Mouse (Mus musculus) megakaryocyte progenitor cell, adult 5-6 weeks (primary cell): ENCODE data around the gene Aarsd1. TPM values are rescaled to one million over a fixed set of nuclear protein-coding genes. Genes with fewer than 3 reads are reported as not detected.
"Not testable (repeated sequence)": the region's sequence is repeated elsewhere in the genome, so short reads cannot be mapped to it uniquely, and the experiment has no call there.

Source experiments
- ATAC-seq: replicated peaks from 2 replicates; pipeline ENCODE4 v1.8.0; 2016; ENCODE audit warnings: mild to moderate bottlenecking, moderate TSS enrichment, inconsistent platforms; ENCODE audit not compliant: poor library complexity
- total RNA-seq, 2 experiments: library from RNA; stranded (forward) in 1 of 2; stranded (reverse) in 1 of 2; fragments of 157-497, 149-512 nt in 1 of 2; fragments of 200-1000 nt in 1 of 2; gene quantifications; 2 replicates each; pipeline versions ENCODE4 v1.2.3 to v1.2.4; 2015 to 2017

The Aarsd1 gene
- total RNA-seq, 2 experiments from 2014 or later, result 52.1 to 77.8 TPM

DNA sequence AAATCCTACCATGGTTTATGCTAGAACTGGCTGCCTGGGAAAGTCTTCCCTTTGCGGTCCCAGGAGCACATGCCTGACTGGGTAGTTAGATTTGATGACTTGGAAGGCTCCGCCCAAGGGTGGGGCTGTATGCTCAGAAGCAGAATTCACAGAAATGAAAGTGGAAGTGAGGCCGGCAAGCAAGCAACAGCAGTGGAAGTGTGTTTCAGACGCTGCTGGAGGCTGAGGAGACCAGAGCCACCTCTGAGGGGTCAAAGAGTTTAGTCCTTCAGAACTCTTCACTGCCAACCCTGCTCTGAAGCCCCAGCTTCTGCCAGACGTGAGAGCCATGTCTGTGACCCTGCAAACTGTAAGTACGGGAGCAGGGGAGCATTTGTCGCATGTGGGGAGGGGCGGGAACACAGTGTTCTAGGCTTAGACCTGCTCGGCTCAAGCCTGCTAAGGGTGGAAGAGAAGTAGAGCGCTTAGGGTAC, 30.9 kb upstream of the Aarsd1 start, which contains the start of gene Ifi35:
Ifi35 (plus strand) TSS at position 134 of the 473 bp plus-strand sequence.
- peak; percentile 84 for ATAC-seq

DNA sequence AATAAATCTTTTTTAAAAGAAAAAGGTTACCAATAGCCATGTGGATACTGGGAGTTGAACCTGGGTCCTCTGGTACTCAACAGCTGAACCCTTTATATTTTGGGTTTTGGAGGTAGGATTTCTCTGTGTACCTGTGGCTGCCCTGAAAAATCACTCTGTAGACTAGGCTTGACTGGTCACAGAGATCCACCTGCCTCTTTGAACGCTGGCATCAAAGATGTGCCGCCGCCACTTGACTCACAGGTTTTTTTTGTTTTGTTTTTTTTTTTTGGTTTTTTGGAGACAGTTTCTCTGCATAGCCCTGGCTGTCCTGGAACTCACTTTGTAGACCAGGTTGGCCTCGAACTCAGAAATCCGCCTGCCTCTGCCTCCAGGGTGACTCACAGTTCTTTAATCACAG, 30.4 kb upstream of the Aarsd1 start:
- ATAC-seq, result no peak

DNA sequence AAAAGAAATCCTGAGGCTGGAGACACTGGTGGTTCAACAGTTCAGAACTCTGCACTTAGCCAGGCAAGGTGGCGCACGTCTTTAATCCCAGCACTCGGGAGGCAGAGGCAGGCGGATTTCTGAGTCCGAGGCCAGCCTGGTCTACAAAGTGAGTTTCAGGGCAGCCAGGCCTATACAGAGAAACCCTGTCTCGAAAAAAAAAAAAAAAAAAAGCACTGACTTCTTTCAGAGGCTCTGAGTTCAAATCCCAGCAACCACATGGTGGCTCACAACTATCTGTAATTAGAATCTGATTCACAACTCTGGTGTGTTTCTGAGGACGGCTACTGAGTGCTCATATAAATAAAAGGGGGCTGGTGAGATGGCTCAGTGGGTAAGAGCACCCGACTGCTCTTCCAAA, 29.4 kb upstream of the Aarsd1 start:
- ATAC-seq, result not testable (repeated sequence)

DNA sequence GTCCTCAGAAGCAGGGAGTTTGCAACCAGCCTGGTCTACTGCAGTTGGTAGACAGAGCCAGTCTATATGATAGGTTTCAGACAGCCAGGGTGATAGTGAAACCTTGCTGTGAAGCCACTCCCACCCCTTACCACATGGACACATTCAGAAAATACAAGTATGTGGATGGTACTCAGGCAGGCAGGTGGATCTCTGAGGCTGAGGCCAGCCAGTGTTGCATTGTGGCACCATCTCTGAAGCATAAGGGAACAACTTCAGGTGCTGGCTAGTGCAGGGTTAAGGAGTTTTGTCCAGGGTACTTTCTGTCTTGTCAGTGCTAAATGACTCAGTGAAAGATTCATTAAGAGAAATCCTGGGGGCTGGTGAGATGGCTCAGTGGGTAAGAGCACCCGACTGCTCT, 28.9 kb upstream of the Aarsd1 start:
- no peak for ATAC-seq

DNA sequence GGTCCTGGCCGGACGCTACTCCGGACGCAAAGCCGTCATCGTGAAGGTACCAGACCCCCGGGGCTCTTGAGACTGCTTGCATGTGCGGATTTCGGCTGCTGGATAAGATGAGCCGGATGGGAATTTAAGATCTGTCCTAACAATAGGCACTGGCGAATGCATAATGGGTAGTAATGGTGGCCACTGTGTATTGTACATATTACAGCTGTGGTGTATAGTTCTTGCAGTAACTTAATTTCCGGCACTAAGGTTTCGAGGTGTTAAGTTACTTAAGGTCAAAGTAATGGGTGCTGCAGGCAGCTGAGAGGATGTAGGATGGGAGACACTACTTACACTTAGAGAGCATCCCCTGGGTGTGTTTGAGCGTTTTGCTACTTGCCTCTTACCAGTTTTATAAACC, 25.3 kb upstream of the Aarsd1 start:
- no peak for ATAC-seq

DNA sequence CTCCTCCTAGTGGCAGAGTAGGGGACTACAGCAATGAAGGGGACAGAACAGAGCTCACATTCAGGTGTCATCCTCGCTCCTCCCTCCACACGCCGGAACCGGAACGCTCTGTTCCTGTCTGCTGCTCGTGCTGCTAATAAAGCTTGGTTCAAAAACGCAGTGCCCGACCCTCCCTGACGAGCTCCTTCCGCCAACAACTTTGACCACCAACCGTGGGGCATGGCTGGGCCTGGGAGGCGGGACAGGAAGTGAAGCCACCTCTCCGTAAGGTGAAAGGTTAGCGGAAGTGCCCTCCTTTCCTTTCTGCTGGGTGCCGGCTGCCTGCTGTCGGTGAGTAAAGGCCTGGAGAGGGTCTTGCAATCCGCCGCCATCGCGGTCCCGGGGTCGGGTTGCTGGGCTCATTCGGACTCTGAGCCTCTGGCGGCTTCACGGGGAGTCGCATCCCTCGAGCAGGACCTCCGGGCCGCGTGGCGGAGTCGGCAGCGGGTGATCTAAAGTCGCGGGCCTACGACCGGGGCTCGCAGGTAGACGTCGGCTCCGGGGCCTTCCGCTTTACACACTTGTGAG, 24.8 kb upstream of the Aarsd1 start, which contains the start of gene Rpl27:
Rpl27 (plus strand) TSS at position 172 of the 567 bp plus-strand sequence.
- ATAC-seq, result peak; percentile 96

DNA sequence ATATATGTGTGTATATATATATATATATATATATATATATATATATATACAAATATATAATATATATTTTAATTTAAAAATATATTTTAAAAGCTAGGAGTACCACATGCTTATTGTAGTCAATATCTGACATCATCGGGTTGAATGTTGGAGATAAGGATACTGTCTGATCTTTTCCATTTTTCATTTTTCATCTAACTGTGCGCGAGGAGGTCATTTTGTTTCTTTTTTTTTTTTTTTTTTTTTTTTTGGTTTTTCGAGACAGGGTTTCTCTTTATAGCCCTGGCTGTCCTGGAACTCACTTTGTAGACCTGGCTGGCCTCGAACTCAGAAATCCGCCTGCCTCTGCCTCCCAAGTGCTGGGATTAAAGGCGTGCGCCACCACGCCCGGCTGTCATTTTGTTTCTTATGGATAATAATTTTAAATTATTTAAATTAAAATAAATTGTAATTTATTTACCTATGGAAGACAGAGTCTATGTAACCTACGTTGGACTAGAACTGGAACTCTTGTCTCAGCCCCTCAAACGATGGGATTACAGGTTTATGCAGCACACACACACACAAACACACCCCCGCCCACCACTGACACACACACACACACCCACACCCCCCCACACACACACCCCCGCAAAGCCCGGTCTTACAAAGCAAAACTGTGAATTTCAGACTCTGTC, 24.2 kb upstream of the Aarsd1 start:
- ATAC-seq, result not testable (repeated sequence)

DNA sequence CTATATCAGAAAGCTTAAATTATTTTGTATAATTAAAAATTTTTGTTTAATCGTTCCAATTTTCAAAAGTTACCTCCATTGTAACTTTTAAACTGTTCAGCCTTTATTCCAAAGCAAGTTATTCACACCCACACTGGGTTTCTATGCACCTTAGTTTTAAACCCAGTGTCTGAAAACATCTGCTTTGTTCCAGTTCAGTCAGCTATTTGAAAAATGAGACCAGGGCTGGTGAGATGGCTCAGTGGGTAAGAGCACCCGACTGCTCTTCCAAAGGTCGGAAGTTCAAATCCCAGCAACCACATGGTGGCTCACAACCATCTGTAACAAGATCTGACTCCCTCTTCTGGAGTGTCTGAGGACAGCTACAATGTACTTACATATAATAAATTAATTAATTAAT, 20.6 kb upstream of the Aarsd1 start:
- ATAC-seq, result not testable (repeated sequence)

DNA sequence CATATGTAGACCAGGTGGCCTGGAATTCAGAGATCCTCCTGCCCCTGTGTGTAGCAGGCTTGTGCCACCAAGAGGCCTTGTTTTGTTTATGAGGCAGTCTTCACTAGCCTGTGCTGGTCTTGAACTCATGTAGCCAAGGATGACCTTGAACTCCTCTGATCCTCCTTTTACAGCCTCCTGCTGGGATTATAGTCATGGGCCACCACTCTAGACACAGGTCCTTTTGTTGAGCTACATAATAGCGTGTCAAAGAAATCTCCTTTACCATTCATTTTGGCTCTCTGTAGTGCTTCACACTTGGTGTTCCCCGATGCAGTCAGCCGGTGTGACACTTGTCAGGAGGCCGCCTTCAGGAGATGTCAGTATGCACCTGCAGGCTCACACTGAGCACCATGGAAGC, 19.5 kb upstream of the Aarsd1 start:
- ATAC-seq, result no peak

DNA sequence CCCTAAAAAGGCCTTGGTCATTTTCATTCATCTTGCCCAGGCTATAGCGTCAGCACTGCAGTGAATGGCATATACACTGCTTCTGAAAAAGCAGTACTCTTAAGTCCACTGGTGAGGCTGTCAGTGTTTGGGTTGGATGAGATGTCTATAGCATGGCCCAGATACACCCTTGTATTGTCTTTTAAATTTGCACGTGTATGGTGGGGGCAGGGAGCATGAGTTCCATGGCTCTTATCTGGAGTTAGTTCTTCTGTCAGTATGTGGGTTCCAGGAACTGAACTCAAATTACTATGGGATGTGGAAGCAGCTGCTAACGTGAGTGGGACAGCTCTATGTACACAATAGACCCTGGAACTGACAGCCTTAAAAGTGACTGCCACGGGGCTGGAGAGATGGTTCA, 18.4 kb upstream of the Aarsd1 start:
- no peak for ATAC-seq

DNA sequence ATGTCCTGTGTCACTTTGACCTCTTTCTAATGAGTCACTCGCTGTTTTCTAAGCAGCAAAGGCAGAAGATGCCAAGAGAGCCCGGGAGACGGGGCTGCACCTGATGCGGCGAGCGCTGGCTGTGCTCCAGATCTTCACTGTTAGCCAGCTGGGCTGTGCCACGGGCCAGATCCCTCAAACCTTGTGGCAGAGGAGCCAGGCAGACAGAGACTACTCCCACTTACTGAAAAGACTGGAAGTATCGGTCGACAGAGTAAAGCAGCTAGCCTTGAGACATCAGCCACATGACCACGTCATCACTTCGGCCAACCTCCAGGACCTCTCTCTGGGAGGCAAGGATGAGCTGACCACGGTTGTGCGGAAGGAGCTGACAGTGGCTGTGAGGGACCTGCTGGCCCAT, 16.0 kb upstream of the Aarsd1 start:
- no peak for ATAC-seq

DNA sequence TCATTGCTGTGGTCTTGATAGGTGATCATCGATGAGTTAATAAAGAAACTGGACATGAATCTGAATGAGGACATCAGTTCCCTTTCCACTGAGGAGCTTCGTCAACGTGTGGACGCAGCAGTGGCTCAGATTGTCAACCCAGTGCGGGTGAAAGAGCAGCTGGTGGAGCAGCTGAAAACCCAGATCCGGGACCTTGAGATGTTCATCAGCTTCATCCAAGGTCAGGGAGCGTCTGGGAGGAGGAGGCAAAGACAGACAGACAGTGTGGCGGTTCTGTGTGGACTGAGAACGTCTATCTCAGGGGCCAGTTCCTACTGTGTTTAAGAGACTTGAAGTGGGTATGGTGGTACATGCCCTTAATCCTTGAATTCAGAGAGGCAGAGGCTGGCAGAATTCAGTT, 13.9 kb upstream of the Aarsd1 start:
- ATAC-seq, result no peak

DNA sequence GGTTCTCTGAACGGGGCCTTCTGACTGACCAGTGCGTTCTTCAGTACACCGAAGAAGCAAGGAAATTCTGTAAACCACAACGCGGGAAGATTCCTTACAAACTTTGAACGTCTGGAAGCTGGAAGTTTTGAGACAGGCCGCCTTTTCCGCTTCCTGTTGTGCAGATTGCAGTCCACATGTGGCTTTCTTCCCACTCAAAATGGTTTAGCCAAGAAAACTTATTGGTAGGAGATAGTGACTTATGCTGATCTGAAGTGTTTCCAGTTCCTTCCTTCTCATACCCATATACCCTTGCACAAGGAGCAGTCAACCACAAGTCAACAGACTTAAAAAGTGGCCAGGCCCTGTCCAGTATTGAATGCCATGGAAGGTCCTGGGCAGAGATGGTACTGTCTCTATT, 8.8 kb upstream of the Aarsd1 start:
- ATAC-seq, result no peak

DNA sequence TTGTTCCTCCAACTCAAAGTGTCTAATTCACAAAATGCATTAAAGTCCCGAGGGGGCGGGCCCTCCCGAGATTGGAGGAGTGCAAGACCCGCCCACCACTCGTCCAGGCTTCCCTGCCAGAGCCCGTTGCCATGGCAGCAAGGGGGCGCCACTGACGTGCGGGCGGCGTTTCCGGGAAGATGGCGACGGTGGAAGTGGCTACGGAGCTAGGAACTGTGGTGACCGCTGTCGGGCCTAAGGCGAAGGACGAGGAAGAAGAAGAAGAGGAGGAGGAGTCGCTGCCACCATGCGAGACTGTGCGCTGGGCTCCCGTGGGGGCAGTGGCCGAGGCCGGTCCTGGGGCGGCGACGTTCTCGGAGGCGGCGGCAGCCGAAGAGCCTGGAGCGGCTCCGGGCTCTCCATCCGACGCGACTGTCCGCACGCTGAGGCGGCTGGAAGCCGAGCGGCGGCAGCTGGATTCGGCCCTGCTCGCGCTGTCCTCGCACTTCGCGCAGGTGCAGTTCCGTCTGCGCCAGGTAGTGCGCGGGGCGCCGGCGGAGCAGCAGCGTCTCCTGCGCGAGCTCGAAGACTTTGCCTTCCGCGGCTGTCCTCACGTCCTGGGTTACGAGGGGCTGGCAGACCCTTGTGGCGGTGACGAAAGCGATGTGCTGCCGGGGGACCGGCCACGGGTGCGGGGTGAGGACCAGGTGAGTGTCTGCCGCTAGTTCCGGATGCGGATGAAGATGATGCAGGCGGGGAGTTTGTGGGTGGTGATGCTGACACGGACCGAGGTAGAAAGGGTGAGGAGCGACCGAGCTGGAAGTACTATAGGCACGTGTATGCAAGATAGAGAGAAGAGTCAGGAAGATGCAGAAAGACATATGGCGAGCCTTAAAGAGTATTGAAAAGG, 7.8 kb upstream of the Aarsd1 start, which contains the start of the genes Rundc1 and Ptges3l:
Rundc1 (plus strand) TSS at position 161 of the 889 bp plus-strand sequence.
Ptges3l (minus strand) TSS at position 409 of the 889 bp plus-strand sequence.
- peak; percentile 99 for ATAC-seq

DNA sequence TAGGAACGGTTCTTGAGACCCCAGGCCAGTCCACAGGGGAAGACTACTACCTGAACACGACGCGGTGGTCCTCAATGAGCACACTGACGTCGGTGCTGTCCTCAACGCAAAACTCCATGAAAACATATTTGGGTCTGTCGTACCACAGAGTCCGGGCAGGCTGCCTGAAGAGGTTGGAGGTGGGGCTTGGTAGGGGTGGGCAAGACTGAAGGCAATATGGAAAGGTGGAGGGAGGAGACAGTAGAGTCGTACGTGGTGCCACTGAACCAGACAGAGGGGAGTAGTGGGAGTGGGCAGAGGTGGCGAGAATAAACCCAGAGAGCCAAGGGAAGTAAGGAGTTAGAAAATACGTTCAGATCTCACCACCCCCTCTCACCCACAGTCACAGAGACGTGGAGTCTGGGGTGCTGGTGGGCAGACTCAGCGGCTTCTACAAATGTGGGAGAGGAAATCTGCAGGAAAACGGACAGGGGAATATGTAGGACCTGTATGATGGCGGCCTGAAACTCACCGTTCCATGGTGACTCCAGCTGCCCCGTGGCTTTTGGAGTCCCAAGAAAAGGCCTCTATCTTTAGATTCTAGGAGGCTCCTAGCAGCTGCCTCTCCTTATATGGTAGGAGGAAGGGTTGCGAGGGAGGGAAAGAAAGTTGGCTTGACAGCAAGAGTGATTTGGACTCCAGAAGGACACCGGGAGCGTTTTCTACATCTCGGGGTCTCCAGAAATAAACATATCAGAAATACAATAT, 6.9 kb upstream of the Aarsd1 start, which contains the start of gene Gm27029:
Gm27029 (minus strand) TSS at position 692 of the 747 bp plus-strand sequence.
- ATAC-seq, result 0 out of 2 replicates have a peak, but pooled peaks have one; percentile 5

DNA sequence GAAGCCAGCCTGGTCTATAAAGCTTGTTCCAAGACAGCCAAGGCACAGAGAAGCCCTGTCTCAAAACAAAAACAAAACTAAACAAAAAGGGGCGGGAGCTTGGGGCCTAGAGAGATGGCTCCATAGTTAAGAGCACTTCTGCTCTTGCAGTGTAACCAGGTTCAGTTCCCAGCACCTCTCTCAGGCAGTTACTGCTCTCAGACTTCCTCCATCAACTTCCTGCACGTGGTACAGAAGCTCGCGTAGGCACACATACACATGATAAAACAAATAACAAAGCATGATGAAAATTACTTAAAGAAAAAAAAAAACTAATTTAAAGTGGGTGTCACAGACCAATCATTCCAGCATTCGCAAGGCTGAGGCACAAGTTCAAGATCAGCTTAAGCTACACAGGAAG, 2.7 kb upstream of the Aarsd1 start:
- ATAC-seq, result no peak

DNA sequence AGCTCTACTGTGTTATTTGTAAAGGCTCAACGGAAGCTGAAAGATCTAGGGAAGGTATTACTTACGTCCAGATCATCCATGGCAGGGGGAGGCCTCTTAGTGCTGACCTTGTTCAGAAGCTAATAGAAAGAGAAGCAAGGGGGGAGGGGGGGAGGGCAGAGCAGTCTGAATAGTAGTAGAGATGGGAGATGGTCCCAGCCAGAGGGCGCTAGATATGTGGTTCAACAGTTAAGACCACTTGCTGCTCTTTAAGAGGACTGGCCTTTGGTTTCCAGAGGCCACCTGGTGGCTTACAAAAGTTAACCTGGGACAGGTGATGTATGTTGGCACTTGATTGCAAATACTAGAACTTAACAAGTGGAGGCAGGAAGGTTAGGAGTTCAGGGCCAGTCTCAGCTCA, 2.2 kb upstream of the Aarsd1 start:
- no peak for ATAC-seq

DNA sequence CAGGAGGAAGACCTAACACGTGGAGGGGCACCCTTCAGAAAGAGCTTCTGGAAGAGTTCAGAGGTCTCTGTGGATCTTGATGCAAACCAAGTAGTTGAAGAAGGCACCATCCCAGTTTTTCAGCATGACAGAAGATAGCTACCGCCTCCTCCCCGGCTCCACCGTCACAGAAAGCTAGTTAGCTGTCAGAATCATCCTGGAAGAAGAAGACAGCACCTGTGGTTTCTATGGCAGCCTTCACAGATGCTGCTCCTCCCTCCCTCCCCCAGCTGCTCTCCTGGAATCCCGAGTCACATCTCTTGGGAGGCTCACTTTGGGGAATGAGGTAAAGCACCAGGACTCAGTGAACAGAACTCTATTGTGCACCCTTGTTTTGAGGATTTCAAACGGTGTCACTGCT, 1.6 kb upstream of the Aarsd1 start:
- ATAC-seq, result no peak

DNA sequence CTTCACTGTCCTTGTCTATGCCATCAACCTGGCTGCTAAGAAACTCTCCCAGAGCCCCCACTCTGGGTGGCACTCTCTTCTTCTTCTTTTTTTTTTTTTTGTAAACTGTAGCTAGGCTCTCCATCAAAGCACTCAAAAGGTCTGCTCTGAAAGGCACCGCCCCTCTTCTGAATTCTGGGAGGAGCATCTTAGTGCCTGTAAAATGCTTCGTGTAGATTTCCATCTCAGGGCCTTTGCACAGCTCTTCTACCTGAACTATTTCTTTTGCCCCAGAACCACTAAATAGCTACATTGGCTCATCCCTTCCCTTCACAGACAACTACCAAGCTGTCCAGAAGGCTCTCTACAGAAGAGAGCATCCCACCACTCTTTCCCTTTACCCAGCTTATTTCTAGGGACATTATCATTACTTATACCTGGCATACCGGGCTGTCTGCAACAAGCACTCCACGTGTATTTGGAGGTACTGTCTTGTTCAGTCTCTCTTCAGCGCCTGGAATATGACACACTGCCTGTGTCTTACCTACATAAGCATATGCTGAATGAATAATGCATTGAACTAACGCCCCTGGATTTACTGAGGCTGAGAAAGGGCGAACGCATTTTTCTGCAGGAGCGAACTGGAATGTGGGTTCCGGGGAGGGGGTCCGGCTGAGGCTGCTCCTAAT, 848 bp downstream of the Aarsd1 start:
- peak; percentile 76 for ATAC-seq

DNA sequence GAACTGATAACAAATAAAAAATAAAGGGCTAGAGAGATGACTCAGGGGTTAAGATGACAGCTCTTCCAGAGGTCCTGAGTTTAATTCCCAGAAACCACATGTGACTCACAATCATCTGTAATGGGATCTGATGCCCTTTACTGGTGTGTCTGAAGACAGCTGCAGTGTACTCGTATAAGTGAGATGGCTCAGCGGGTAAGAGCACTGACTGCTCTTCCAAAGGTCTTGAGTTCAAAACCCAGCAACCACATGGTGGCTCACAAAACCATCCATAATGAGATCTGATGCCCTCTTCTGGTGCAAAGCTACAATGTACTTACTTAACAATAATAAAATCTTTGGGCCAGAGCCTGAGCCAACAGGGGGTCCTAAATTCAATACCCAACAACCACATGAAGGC, 2.1 kb downstream of the Aarsd1 start:
- no peak for ATAC-seq
